Mouse (Mus musculus) left cerebral cortex, postnatal 36 days (tissue): Measurements from ENCODE around the gene Sp100. TPM values are rescaled to one million over a fixed set of nuclear protein-coding genes. Genes with fewer than 3 reads are reported as not detected.
"Not testable (repeated sequence)": the region's sequence is repeated elsewhere in the genome, so short reads cannot be mapped to it uniquely, and the experiment has no call there.

Experiments used
- DNase-seq, 2 experiments: peaks; one replicate each; pipeline ENCODE4 v3.0.0; 2021 to 2022; ENCODE audit warnings: low spot score in 2 of 2, mixed read lengths in 1 of 2
- intact Hi-C: fragments of 180-260 bp; cut with DNase I; formaldehyde crosslinking; loops from one replicate; pipeline ENCODE4 v1.15.1; 2025
- total RNA-seq, 2 experiments: library from RNA; stranded (reverse); gene quantifications; 2 replicates each; pipeline ENCODE4 v1.2.3; 2021

The Sp100 gene
- 1 to 10 TPM; 2.0 to 3.6 TPM for total RNA-seq

DNA sequence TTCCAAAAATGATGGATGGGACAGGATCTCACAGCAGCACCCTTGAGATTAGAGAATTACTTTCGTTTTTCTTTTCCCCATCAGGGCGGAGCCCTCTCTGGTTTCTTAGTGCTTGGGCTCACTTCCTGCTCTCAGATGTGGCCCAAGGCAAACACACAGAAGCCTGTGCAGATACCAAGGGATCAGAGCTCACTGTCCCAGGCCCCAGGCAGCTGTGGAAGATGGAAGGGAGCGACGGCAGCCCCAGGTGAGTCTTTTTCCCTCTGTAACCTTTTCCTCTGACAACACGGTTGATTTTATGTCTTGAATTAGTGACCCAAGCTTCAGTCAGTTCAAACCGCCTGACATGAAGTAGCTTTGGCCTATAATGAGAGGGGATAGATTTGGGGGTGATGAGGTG lies at the start of gene Sp100:
Gene Sp100, plus strand, starts transcription at position 108 of the 400 bp plus-strand sequence.
- DNase-seq, intact Hi-C loops: not testable (repeated sequence)

DNA sequence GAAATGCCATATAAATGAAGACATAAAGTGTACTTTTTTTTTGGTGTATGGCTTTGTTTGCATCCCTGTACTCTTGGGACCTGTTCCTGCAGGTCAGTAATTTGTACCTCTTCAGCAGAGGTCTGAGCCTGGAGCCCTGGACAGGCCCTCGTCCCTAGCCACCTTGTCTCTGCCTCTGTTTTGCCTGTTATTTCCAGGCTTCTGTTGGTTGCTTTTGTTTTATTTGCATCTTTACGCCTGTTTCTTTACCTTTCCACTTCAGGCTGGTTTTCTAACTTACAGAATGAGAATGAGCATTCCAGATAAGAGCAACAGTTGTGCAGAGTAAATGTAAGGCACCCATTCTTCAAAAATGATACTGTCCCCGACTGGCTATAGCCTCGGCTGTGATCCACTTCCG lies 49.7 kb upstream of the Sp100 start, which contains the start of gene Sp140:
Gene Sp140, plus strand, starts transcription at position 301 of the 400 bp plus-strand sequence.
- intact Hi-C loops, DNase-seq: not testable (repeated sequence)

- DNase-seq, intact Hi-C loops: not testable (repeated sequence)
Measured at GRCm38 (mm10) chr1:85600794-85601193, 49.0 kb upstream of the Sp100 start.

GRCm38 (mm10) chr1:85604341-85604740 lies 45.4 kb upstream of the Sp100 start:
- intact Hi-C loops, result not testable (repeated sequence)

GRCm38 (mm10) chr1:85608361-85608760 lies 41.4 kb upstream of the Sp100 start:
- DNase-seq, intact Hi-C loops: not testable (repeated sequence)

More at GRCm38 (mm10) chr1:85604341-85604740, 45.4 kb upstream of the Sp100 start:
- DNase-seq, result not testable (repeated sequence)

DNA sequence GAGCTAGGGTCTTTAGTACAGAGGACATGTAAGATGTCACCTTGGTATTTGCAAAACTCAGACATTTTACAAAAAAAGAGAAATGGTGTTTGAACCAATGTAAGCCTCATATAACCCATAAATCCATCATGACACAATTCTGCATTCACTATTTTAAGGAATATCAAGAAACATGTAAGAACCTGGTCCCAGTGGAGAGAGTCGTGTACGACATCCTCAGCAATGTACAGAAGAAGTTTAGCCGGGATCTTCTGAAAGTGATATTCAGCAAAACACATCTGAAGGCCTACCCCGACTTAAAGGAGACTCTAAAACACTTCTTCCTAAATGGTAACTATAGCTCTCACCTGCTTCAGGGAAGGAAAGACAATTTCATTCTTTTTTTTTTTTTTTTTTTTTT lies 39.2 kb upstream of the Sp100 start:
- intact Hi-C loops, DNase-seq: not testable (repeated sequence)

DNA sequence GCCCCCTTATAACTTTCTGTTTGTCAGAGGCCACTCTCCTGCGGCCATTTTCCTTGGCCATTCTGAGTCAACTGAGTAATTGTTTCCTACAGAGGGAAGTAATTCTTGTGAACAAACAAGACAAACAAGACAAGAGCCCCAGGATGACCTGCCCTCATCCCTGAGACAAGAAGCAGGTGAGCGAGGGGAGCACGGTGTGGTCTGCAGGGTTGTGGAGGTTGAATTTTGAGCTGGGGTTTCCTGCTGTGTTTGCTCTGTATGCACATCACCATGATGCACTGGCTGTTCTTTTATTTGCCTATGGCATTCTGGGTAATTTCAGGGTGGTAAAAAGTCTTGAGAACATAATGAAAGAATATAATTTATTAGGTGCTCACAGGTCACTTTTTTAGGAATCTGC lies 34.7 kb upstream of the Sp100 start:
- DNase-seq, intact Hi-C loops: not testable (repeated sequence)

DNA sequence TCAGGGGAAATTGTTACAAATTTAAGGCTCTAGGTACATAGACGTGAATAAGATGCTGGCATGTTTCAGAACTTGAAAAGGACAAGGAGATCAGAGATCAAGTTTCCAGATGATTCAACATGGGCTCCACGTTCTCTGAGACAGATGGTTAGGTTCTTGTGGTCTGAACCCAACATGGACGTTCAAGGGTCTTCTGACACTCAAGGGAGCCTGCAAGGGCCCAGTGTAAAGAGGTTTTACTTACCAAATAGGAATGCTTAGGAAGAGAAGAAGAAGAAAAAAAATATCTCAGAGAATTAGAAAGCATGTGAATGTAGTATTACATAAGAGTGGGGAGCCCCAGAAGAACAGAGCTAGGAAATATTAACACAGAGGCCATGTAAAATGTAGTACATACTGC lies 34.0 kb upstream of the Sp100 start:
- DNase-seq, intact Hi-C loops: not testable (repeated sequence)

- intact Hi-C loops, DNase-seq: not testable (repeated sequence)
Measured at GRCm38 (mm10) chr1:85617161-85617560, 32.6 kb upstream of the Sp100 start.

DNA sequence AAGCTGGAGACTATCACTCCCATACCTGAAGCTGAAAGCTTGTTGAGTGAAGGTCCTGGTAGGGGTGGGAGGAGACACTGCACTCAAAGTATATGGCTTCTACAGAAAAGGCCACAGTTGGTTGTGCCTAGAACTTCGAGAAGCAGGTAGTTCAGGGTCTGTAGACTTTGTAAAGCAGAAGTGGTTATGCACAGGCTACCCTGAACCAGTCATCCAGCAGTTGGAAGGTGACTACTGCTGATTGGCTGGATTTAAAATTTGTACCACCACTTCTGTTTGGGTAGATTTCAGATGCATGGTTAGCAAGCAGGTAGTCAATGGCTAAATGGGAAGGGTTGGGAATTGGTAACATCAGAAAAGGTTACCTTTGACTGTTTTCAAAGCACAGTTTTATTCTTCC lies 31.1 kb upstream of the Sp100 start:
- DNase-seq, intact Hi-C loops: not testable (repeated sequence)

GRCm38 (mm10) chr1:85636936-85637335 lies 12.9 kb upstream of the Sp100 start:
- intact Hi-C loops, result not testable (repeated sequence)

DNA sequence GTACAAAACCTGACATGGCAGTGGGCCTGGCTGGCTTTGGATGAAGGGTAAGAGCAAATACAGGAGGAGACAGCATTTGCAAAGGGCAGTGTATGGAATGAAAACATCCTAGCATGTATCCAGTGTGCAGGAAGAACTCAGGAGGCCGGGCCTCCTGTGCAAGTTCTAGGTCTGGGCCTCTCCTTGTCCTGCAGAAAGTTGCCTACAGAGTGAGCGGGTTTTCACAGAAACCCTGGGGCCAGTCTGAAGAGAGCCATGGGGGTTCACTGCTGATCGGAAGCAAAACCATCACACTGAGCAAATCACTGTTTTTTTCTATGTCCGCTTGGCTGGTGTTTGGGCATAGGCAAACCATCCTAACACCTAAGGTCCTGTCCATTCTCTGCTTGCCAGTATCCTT lies 11.6 kb upstream of the Sp100 start:
- DNase-seq, intact Hi-C loops: not testable (repeated sequence)

More at GRCm38 (mm10) chr1:85636936-85637335, 12.9 kb upstream of the Sp100 start:
- DNase-seq, result not testable (repeated sequence)

DNA sequence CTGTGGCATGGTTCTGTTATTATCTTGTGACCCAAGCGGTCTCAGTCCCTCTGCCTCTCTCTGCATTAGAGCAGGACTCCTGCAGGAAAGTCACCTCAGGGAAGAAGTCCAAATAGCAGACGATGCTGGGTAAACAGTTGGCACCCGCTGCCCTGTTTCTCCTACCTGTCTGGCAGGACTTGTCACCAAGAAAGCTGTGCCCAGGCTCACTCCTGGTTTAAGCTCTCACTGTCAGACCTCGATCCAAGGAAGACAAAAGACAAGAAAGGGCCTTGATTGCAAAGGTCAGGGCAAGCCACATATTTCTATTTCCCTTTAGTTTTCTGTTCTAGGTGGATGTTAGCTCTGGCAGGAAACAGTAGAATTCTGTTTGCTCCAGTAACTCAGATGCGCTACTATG lies 736 bp downstream of the Sp100 start:
- intact Hi-C loops, DNase-seq: not testable (repeated sequence)

DNA sequence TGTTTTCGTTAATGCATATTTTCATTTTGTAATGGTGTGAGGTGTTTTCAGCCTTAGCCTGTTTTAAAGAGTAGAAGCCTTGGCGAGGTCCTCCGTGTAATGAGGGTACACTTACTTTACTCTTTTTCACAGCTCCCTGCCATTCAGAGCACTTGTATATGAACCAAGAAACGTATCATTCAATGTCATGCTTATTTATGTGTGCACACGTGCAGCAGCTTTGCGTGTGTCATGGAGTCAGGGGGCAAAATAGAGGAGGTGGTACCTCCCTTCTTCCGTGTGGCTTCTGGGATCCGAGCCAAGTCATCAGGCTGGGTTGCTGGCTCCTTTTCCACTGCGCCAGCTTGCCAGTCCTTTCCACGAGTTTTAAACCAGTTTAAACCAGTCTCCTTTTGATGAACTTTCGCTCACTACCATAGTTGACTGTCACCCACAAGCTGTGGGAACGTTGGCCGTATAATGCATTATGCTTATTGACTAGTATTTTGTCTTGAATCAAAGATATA lies 2.0 kb downstream of the Sp100 start:
- intact Hi-C loops, DNase-seq: not testable (repeated sequence)

DNA sequence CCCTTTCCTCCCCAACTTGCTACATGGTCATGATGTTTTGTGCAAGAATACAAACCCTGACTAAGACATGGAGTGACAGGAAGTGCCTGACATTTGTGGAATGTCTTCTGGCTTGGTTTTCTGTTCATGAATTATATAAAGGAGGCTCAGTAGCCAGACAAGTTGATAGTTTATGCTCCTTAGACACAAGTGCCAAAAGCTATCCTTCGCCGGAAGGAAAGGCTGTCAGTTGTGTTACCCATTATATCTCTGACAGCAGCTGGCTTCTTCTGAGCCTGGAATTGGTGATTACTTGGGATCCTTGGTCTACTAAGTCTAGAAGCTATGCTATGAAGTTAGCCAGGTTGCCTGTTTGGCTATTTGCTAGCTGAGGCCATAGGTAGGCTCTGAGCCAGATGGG lies 7.4 kb downstream of the Sp100 start:
- intact Hi-C loops, DNase-seq: not testable (repeated sequence)

DNA sequence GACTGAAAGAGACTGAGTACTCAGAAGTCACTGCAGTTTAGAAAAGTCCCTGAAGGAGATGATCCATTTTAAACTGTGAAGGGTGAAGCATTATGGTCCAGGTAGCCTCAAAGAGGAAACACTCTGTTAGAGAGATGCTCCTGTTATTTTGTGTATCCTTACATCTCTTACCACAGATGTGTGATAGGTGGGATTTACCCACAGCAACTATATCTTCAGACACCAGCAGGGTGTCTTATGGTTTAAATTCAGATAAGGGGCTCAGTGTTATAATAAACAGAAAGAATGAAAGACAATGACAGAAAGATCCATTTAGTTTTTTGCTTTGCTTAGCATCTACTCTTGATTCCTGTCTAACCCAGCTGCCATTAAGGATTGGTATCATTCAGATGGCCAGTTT lies 14.5 kb downstream of the Sp100 start:
- intact Hi-C loops, result no loop called here

DNA sequence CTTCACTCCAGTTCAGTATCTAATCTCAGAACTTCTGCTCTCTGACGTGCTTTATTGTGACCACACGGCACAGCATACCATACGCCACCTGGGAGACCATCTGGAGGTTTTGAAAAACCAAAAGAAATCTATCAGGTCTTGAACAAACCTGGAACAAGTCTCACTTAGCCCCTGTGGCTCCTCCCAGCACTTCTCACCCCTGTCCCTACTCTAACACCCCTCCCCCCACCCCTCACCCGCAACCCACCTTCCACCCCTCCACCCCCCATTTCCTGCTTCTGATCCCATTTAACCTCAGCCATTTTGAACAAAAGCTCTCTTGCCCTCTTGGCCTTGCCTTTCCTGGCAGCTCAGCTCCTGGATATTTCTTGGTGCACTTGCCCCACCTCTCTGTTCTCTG lies 30.4 kb downstream of the Sp100 start:
- intact Hi-C loops, result no loop called here
- no peak for DNase-seq

More for the DNA sequence above, 14.5 kb downstream of the Sp100 start:
- no peak for DNase-seq

GRCm38 (mm10) chr1:85686666-85687065 lies 36.9 kb downstream of the Sp100 start:
- intact Hi-C loops, result no loop called here
- DNase-seq, result no peak

DNA sequence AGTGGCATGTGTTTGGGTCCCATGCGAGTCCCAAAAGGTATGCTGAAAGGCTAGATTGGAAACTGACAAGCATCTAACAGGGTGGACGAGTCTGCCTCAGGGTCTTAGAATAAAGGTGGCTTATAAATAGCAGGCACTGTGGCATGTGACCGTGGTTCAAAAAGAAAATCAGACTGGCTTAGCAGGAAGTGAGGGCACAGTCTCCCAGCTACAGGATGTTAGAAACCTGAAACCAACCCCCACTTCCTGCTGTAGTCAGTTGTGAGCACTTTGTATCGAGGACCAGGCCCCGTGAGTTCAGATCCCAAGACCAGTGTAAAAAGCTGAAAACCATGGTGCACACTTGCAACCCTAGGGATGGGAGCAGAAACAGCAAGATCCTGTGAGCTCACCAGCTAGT lies 37.6 kb downstream of the Sp100 start:
- intact Hi-C loops, result no loop called here
- no peak for DNase-seq

DNA sequence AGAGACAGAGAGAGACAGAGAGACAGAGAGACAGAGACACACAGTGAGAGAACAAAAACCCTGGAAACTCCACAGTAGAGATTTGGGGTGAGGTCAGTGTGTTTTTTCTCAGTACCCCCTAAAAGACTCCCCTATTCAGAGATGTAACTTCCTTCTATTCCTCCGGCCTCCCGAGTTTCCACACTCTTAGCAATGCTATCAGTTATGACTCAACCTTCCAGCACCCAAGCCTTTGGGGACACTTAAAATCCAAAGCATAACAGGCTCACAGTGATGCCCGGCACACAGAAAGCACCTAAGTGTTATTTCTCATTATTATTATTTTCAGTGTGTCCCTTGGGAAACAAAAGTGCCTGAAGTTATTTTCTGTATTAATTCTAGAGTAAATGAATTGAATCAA lies 40.8 kb downstream of the Sp100 start:
- intact Hi-C loops, result no loop called here
- no peak for DNase-seq

DNA sequence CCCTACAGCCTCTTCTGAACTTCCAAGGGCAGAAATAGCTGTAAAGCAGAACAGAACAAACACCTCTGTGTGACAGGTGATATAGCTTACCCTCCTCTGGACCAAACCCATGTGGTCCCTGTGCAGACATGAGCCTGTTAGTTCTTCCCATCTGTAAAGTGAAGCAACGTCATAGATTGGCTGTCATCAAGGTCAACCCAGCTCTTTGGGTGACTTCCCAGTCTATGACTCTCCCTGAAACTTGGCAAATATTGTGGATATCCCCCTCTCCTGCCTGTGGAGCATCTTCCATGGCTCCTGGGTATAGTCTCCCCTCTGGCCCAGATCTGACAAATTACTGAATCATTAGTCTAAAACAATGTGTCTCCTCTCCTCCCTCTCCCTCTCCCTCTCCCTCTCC lies 42.5 kb downstream of the Sp100 start:
- no peak for DNase-seq
- intact Hi-C loops, result no loop called here

DNA sequence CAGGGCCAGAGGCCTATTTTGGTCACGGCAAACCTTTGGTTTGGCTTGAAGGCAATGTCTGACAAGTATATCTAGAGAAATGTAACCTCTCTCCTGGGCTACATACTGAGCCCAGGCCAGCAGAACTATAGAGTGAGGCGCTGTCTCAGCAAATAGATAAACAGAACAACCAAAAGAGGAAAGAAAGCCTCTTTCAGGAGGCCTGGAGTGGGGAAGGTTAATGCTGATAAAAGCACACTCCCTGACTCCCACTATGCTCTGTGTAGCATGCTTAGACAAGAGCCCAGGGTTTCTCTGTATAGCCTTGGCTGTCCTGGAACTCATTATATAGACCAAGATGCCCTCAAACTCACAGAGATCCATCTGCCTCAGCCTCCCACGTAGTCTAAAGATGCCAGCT lies 43.5 kb downstream of the Sp100 start:
- DNase-seq, result no peak
- intact Hi-C loops, result no loop called here
